Mouse (Mus musculus): Measurements from ENCODE around the gene Zer1.

Gene Zer1

DNA sequence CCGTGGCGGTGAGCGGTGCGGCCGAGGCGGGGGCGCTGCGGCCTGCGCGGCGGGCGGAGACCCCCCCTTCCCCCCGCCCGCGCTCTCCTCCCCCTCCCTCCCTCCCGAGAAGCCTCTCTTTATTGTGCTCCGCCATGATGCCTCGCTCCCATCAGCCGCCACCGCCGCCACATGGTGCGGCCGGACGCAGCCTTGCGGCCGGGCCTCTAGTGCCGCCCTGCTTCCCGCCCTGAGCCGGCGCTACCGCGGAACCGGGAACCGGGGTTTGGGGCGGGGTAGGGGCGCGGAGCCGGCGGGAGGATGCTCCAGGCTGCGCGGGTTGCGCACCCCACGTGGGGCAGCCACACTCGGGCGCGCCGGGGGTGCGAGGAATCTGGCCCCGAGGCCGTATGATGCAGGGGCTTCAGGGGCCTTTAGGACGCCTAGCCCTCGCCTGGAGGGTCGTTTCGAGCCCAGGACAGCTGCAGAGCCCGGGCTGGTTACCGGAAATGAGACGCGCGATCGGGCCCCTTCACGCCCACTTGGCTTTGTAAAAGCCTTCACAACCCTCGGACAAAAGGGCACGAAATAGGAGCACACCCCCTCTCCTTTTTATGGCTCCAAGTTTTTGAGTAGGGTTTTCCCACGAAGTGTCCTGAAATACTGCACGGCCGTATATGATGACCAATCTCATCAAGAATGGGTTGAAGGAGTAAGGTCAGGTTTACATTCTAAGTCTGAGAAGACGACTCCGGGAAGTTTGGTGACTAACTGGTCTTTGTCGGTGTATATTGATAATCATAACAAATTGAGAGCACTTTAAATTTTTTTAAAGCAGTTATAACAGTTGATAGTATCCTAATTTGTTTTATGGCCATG lies 57.1 kb downstream of the Zer1 start:
- Histone ChIP-seq H3K4me3 (replicated peaks; ENCODE audit: low read length) (peak overlapping the region; percentile 95), H3K9me3 (ENCODE audit: low read length) (no peaks in the 10 kb centered on the region), H3K36me3 (ENCODE audit: insufficient read depth, low read length) (peaks cover 74% of the 10 kb centered on the region), H3K27me3 (ENCODE audit: insufficient read depth, low read length) (no peaks in the 10 kb centered on the region), H3K4me1 (replicated peaks; ENCODE audit: low read depth, low read length) (peaks cover 57% of the 10 kb centered on the region)
- no peak for TF ChIP-seq POU5F1 (IDR thresholded peaks at IDR 0.05; ENCODE audit: borderline replicate concordance, low read length)

- H3K36me3 ChIP-seq (ENCODE audit: insufficient read depth, low read length): peaks cover 68% of the 10 kb centered on the region
- H3K4me1 ChIP-seq (replicated peaks; ENCODE audit: low read depth, low read length): peaks cover 56% of the 10 kb centered on the region
- no peaks in the 10 kb centered on the region for H3K27me3 ChIP-seq (ENCODE audit: insufficient read depth, low read length)
- no peaks in the 10 kb centered on the region for H3K9me3 ChIP-seq (ENCODE audit: low read length)
- TF ChIP-seq POU5F1 (IDR thresholded peaks at IDR 0.05; ENCODE audit: borderline replicate concordance, low read length) (no peak), NANOG (IDR thresholded peaks at IDR 0.05; ENCODE audit: borderline replicate concordance, low read length) (no peak), CTCF (conservative IDR thresholded peaks at IDR 0.05; ENCODE audit: low read length) (no peak)
- peak overlapping the region; percentile 95 for H3K4me3 ChIP-seq (replicated peaks; ENCODE audit: low read length)
Measured at GRCm38 (mm10) chr2:30066046-30066901, 58.1 kb downstream of the Zer1 start.

DNA sequence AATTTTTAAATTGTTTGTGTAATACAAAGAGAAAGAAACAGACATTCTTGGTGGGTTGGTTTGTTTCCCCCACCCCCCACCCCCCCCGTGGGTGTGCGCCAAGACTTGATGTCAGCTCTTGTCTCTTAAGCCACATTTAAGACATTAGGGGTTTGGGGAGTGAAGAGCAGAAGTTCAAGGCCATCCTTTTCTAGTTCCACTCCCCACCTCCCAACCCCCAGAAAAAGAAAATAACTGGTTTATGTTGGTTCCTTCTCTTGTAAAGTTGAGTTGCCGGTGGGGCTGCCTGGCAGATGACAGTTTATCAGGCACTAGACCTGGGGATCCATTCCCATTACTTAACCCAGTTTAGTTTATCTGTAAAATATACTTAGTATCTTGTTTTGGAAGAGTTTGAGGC lies 60.1 kb downstream of the Zer1 start:
- Histone ChIP-seq H3K9me3 (ENCODE audit: low read length) (no peaks in the 10 kb centered on the region), H3K4me1 (replicated peaks; ENCODE audit: low read depth, low read length) (peaks cover 59% of the 10 kb centered on the region), H3K36me3 (ENCODE audit: insufficient read depth, low read length) (peaks cover 53% of the 10 kb centered on the region), H3K27me3 (ENCODE audit: insufficient read depth, low read length) (no peaks in the 10 kb centered on the region), H3K4me3 (replicated peaks; ENCODE audit: low read length) (peak overlapping the region; percentile 98)
- TF ChIP-seq NANOG (IDR thresholded peaks at IDR 0.05; ENCODE audit: borderline replicate concordance, low read length): no peak
- no peak for TF ChIP-seq CTCF (conservative IDR thresholded peaks at IDR 0.05; ENCODE audit: low read length)
- no peak for TF ChIP-seq POU5F1 (IDR thresholded peaks at IDR 0.05; ENCODE audit: borderline replicate concordance, low read length)

DNA sequence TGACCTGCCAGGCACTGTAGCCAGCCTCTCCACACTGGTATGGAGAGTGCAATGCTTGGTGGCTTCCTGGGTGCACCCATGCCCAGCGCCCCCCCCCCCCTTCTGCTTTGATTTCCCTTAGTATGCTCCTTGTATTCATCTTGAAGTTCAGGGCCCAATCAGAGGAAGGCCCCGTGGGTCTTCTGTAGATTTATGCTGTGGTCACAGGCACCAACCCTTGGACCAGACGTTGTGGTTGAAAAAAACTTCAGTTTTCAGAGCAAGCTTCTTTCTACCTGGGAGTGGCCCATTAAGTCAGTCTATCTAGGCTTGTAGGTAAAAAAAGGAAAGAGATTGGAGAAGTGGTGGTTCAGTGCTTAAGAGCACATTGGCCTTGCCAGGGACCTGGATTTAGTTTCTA lies 60.6 kb downstream of the Zer1 start:
- Histone ChIP-seq H3K27me3 (ENCODE audit: insufficient read depth, low read length) (no peaks in the 10 kb centered on the region), H3K36me3 (ENCODE audit: insufficient read depth, low read length) (peaks cover 48% of the 10 kb centered on the region)
- TF ChIP-seq POU5F1 (IDR thresholded peaks at IDR 0.05; ENCODE audit: borderline replicate concordance, low read length) (no peak), NANOG (IDR thresholded peaks at IDR 0.05; ENCODE audit: borderline replicate concordance, low read length) (no peak), CTCF (conservative IDR thresholded peaks at IDR 0.05; ENCODE audit: low read length) (no peak)

DNA sequence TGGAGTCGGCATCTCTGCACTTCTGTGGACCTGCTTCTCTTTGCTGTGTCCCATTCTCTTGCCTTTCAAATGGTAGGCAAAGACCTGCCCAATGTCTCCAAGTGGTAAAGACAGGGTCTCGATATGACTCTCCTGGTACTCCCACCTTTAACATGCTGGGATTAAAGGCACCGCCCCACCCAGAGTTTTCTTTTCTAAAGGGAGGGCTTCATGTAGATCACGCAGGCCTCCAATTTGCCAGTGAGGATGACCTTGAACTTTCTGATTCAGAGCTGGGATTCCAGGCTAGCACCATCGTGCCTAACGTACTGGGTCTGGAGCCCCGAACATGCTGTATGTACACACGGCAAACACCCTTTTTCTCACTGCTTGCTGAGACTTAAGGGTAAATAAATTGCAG lies 61.1 kb downstream of the Zer1 start:
- peaks cover 57% of the 10 kb centered on the region for H3K4me1 ChIP-seq (replicated peaks; ENCODE audit: low read depth, low read length)
- peak overlapping the region; percentile 98 for H3K4me3 ChIP-seq (replicated peaks; ENCODE audit: low read length)
- peaks cover 42% of the 10 kb centered on the region for H3K36me3 ChIP-seq (ENCODE audit: insufficient read depth, low read length)
- no peak for TF ChIP-seq POU5F1 (IDR thresholded peaks at IDR 0.05; ENCODE audit: borderline replicate concordance, low read length)
- TF ChIP-seq CTCF (conservative IDR thresholded peaks at IDR 0.05; ENCODE audit: low read length): no peak
- TF ChIP-seq NANOG (IDR thresholded peaks at IDR 0.05; ENCODE audit: borderline replicate concordance, low read length): no peak
- H3K27me3 ChIP-seq (ENCODE audit: insufficient read depth, low read length): no peaks in the 10 kb centered on the region
- no peaks in the 10 kb centered on the region for H3K9me3 ChIP-seq (ENCODE audit: low read length)

More for the DNA sequence above, 60.6 kb downstream of the Zer1 start:
- no peaks in the 10 kb centered on the region for H3K9me3 ChIP-seq (ENCODE audit: low read length)
- peak overlapping the region; percentile 98 for H3K4me3 ChIP-seq (replicated peaks; ENCODE audit: low read length)
- peaks cover 59% of the 10 kb centered on the region for H3K4me1 ChIP-seq (replicated peaks; ENCODE audit: low read depth, low read length)

- H3K4me3 ChIP-seq (replicated peaks; ENCODE audit: low read length): peak overlapping the region; percentile 98
- H3K36me3 ChIP-seq (ENCODE audit: insufficient read depth, low read length): peaks cover 34% of the 10 kb centered on the region
- peaks cover 57% of the 10 kb centered on the region for H3K4me1 ChIP-seq (replicated peaks; ENCODE audit: low read depth, low read length)
- H3K27me3 ChIP-seq (ENCODE audit: insufficient read depth, low read length): no peaks in the 10 kb centered on the region
- no peak for TF ChIP-seq NANOG (IDR thresholded peaks at IDR 0.05; ENCODE audit: borderline replicate concordance, low read length)
- no peak for TF ChIP-seq CTCF (conservative IDR thresholded peaks at IDR 0.05; ENCODE audit: low read length)
- TF ChIP-seq POU5F1 (IDR thresholded peaks at IDR 0.05; ENCODE audit: borderline replicate concordance, low read length): no peak
- H3K9me3 ChIP-seq (ENCODE audit: low read length): no peaks in the 10 kb centered on the region
Measured at GRCm38 (mm10) chr2:30062249-30063093, 61.9 kb downstream of the Zer1 start.

DNA sequence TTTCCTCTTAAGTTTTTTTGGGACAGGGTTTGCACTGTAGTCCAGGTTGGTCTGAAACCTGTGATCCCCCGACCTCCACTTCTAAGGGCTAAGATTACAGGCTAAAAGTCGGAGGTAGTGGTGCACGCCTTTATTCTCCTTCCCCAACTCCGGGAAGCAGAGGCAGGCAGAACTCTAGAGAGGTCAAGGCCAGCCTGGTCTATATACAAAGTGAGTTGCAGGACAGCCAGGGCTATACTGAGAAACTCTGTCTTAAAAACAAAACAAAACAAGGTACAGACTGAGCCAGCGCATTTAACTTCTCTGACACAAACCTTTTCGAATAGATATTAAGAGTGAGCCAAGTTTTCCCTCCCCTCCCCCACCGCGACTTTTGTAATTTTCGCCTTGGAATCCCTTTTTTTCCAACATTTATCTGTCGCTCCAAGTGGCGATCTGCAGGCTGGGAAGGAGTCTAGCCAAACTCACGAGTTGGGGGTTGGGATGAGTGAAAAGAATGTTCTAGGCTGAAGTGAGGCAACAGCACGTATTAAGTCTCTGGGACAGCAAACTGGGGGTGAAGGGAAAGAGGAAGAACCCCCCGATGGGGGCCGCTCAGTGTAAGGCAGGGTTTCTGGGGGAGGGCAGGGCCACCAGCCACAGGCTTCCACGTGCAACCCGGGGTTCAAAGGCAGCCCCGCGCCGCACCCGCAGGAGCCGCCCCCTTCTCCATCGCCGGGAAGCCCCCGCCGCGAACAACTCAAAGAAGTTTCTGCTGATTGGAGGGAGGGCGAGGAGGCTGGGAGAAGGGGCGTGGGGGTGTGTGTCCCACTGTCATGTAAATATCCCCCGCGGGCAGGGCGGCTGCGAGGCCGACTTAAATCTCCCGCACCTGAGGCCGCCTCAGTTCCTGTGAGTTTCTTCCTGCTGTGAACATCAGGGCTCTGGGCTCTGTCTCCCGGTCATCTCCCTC lies 62.9 kb downstream of the Zer1 start:
- Histone ChIP-seq H3K4me1 (replicated peaks; ENCODE audit: low read depth, low read length) (peaks cover 66% of the 10 kb centered on the region), H3K9me3 (ENCODE audit: low read length) (no peaks in the 10 kb centered on the region), H3K36me3 (ENCODE audit: insufficient read depth, low read length) (peaks cover 32% of the 10 kb centered on the region), H3K4me3 (replicated peaks; ENCODE audit: low read length) (peak overlapping the region; percentile 98), H3K27me3 (ENCODE audit: insufficient read depth, low read length) (no peaks in the 10 kb centered on the region)
- no peak; the same call in 1 of the 2 replicates for TF ChIP-seq NANOG (IDR thresholded peaks at IDR 0.05; ENCODE audit: borderline replicate concordance, low read length)
- peak; percentile 72 for TF ChIP-seq POU5F1 (IDR thresholded peaks at IDR 0.05; ENCODE audit: borderline replicate concordance, low read length)

Measured in E14TG2a.4 (cell line).